Mouse (Mus musculus) cortical plate, adult 2 months (tissue): ENCODE results near the gene Szrd1. TPM values are rescaled to one million over a fixed set of nuclear protein-coding genes. Genes with fewer than 3 reads are reported as not detected.

Source experiments
- H3K27ac ChIP-seq: fragments of 200-500 bp; 2 replicates; pipeline ENCODE4 v1.5.1; 2012; ENCODE audit warnings: low read length, control low read depth, inconsistent platforms; ENCODE audit not compliant: insufficient read depth
- H3K4me1 ChIP-seq: fragments of 200-500 bp; 2 replicates; pipeline ENCODE4 v1.6.1; 2011; ENCODE audit warnings: low read length; ENCODE audit not compliant: control insufficient read depth, insufficient read depth
- H3K4me3 ChIP-seq: fragments of 200-500 bp; 2 replicates; pipeline ENCODE4 v1.5.1; 2011; ENCODE audit warnings: mild to moderate bottlenecking, low read length, control low read depth; ENCODE audit not compliant: insufficient read depth
- CTCF ChIP-seq: fragments of 200-500 bp; IDR thresholded peaks from 2 replicates; pipeline ENCODE4 v1.5.1; 2011; ENCODE audit warnings: mild to moderate bottlenecking, control low read depth, low read length; ENCODE audit not compliant: insufficient read depth; ENCODE audit errors: extremely low read depth
- POLR2A ChIP-seq: fragments of 200-500 bp; IDR thresholded peaks from 2 replicates; pipeline ENCODE4 v1.6.1; 2011; ENCODE audit warnings: mild to moderate bottlenecking, low read length, control low read depth; ENCODE audit not compliant: insufficient read depth; ENCODE audit errors: extremely low read depth
- polyA plus RNA-seq: library from polyadenylated mRNA; depleted of rRNA; stranded (reverse); fragments of >200 nt; gene quantifications from 2 replicates; pipeline ENCODE4 v1.2.3, GENCODE M21; 2012

The Szrd1 gene
- polyA plus RNA-seq, 1 experiment: 19.4 TPM

DNA sequence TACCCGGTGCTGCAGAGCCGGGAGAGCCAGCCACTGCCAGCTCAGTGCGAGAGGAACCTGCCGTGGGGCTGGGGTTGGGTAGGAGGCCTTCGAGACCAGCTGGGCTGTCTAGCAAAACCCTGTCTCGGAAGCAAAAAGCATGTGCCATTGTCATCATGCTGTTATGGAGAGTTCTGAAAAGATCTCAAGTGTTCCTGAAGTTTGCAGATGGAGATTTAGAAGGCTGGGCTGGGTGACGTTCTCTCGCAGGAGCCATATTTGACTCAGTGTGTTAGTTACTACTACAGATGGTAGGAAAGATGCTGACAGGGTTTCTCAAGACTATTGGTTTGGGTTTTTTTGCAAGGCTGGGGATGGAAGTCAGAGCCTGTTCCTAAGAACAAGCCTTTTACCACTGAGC is 32.5 kb upstream of the Szrd1 start:
- no peak overlapping the region for H3K27ac ChIP-seq
- H3K4me1 ChIP-seq: peaks cover 13% of the 10 kb centered on the region
- no peak overlapping the region for H3K4me3 ChIP-seq
- TF ChIP-seq CTCF (no peak), POLR2A (no peak)

DNA sequence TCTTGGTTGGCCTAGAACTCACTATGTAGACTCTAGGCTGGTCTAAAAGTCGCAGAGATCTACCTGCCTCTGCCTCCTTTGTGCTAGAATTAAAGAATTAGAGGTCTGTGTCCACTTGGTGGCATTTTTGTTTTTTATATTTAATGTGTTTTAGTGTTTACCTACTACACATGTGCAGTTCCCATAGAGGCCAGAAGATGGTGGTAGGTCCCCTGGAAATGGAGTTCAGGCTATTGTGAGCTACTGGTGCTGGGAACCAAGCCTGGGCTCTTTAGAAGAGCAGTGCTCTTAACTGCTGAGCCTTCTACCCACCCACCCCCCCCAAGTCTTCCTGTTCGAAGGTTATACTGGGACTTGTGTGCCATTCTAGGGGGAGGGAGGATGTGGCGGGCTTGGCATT is 27.6 kb upstream of the Szrd1 start:
- no peak overlapping the region for H3K27ac ChIP-seq

DNA sequence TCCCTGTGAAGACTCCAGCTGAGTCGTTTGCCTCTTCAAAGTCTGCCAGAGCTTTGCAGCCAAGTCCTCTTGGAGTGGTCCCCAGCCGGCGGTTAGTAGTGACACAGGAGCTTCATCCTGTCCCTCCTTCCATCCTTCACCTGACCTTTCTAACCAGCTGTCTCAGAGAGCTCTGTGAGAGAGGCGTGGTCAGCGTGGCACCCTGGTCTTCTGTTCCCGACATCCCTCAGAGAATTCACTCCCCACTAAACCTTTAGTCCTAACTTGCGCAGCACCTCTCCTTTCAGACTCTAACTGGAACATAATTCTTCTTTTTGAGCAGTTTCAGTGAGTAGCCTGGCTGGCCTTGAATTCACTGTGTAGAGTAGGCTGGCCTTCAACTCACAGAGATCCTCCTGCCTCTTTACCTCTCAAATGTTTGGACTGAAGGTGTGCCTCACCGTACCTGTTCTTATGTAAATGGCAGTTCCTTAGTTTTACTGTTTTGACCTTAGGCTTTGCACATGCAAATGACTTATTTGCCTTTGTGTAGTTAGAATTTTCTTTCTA is 26.2 kb upstream of the Szrd1 start:
- TF ChIP-seq CTCF (no peak), POLR2A (no peak)
- no peak overlapping the region for H3K27ac ChIP-seq
- H3K4me3 ChIP-seq: no peak overlapping the region
- H3K4me1 ChIP-seq: no peaks in the 10 kb centered on the region

More for the DNA sequence above, 27.6 kb upstream of the Szrd1 start:
- Histone ChIP-seq H3K4me1 (no peaks in the 10 kb centered on the region), H3K4me3 (no peak overlapping the region)
- no peak for TF ChIP-seq POLR2A

DNA sequence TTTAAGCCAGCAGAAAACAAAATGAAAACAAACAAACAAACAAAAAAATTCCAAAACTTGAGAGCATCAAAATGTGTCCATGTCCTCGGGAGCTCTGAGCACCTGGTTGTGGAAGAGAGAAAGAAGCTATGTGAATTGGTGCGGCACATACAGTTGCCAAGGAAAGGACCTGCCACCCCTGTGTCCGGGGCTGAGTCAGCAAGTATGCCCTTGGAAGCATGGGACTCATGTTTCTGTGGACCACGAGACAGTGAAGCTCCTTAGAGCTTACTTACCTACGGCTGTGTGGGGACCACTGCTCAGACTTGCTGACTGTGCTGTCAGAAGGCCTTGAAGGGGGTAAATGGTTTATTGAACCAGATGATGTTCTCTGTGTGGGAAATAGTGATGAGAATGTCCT is 24.2 kb upstream of the Szrd1 start:
- no peak for TF ChIP-seq CTCF
- no peak for TF ChIP-seq POLR2A
- Histone ChIP-seq H3K4me3 (no peak overlapping the region), H3K4me1 (no peaks in the 10 kb centered on the region), H3K27ac (no peak overlapping the region)

DNA sequence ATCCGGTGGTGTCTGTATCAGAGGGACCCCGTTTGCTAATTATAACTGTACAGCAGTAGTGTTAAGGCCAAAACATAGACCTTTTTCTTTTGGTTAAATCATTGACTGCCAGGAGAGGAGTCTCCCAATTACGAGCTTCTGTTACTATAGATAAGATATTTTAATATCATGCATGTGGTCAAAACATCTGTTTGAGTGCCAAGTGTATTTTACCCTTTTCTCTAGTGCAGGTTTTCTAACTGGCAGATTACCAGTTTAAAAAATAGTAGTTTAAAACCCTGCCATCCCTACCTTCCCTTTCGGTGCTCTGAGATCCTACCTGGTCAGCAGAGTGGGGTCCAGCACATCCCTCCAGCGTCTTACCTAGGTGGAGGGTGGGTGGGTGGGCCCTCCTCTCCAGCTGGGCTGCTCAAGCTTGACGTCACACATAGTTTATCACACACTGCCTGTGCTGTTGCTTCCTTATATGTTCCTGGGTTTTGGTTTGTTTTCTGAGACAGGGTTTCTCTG is 22.2 kb upstream of the Szrd1 start:
- Histone ChIP-seq H3K27ac (no peak overlapping the region), H3K4me1 (peaks cover 4% of the 10 kb centered on the region; the same call in 1 of the 2 replicates), H3K4me3 (no peak overlapping the region)
- TF ChIP-seq POLR2A (no peak), CTCF (no peak)

DNA sequence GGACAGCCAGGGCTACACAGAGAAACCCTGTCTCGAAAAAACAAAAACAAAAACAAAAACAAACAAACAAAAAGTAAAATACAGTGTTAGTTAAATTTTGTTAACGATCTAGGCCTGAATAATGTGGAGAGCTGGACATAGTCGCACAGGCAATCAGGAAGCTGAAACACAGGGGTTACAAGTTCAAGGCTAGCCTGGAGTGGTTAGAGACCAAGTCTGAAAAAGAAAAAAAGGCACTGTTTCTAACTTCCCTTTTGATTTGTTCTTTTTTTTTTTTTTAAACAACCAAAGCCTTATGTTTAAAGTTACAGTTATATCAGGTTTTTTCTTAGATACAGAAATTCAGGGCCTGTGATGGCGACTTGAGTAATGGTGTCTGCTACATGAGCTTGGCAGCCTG is 20.6 kb upstream of the Szrd1 start:
- TF ChIP-seq CTCF (no peak), POLR2A (no peak)
- no peak overlapping the region for H3K4me3 ChIP-seq
- H3K27ac ChIP-seq: no peak overlapping the region
- H3K4me1 ChIP-seq: peaks cover 7% of the 10 kb centered on the region; the same call in 1 of the 2 replicates

DNA sequence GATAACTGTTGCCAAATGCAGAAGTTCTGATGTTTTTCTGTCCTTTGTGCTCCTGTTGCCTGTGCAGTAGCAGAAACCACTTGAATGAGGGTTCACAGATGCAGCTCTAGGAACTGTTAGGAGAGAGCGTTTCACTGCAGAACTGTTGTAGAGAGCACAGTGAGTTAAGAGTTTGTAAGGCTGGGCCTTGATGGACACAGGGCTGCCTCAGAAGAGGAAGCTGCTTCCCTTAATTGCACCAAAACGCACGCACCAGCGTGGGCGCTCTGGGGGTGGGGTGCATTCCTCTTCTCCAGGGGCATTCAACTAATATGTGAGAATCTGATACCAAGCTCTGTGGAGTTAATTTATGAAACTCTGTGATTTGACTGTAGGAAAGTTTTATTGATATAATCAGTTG is 20.1 kb upstream of the Szrd1 start:
- Histone ChIP-seq H3K27ac (no peak overlapping the region), H3K4me1 (peaks cover 7% of the 10 kb centered on the region; the same call in 1 of the 2 replicates), H3K4me3 (no peak overlapping the region)
- TF ChIP-seq CTCF: no peak
- no peak for TF ChIP-seq POLR2A

DNA sequence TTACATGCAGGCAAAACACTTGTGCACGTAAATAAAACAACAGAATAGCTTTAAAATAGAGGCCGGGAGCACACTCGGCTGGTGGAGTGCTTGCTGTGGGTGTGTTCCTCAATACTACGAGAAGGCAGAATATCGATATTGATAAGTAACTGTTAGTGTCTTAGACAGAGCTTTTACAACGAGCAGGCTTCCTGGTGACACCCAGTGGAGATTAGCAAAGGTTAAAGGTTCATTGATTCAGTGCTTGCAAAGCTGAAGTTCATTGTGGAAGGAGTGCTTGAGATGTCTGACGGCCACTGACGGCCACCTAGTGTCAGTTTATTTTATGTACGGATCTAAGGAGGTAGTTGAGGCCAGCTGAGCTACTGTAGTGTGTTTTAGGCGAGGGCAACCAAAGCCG is 19.5 kb upstream of the Szrd1 start:
- H3K4me3 ChIP-seq: no peak overlapping the region
- H3K27ac ChIP-seq: no peak overlapping the region
- TF ChIP-seq CTCF (no peak), POLR2A (no peak)
- H3K4me1 ChIP-seq: peaks cover 7% of the 10 kb centered on the region; the same call in 1 of the 2 replicates

DNA sequence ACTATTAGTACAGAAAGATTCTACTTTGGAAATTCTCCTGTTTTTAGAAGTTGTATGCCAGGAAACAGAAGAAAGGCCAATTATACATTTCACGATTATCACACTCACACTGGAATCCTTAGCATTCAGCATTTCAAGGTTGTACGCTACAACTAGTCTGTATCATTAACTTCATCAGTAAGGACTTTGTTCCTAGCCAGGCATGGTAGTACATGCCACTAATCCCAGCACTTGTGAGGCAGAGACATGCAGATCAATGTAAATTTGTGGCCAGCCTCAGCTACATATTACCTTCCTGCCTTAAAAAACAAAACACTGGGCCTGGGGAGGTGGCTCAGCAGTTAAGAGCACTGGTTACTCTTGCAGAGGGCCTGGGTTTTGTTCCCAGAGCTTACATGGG is 19.0 kb upstream of the Szrd1 start:
- H3K4me1 ChIP-seq: peaks cover 7% of the 10 kb centered on the region; the same call in 1 of the 2 replicates
- H3K4me3 ChIP-seq: no peak overlapping the region
- TF ChIP-seq POLR2A: no peak
- no peak for TF ChIP-seq CTCF
- no peak overlapping the region for H3K27ac ChIP-seq

DNA sequence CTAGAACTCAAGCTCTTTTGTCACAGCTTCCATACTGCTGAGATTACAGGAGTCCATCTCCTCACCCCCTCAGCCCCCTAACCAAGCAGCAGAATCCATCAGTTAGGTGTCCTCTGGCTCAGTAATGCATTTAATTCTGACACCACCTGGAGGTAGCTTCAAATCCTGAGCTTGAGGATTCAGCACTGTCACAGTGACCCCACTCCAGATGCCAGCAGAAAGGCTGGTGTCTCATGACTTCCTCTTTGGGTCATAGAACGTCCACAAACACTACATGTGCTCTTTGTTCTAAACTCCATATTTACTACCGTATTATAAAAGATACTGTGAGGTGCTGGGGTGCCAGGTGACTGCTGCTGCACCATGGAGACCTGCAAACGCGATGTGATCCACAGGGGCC is 17.9 kb upstream of the Szrd1 start:
- Histone ChIP-seq H3K4me1 (peaks cover 9% of the 10 kb centered on the region), H3K27ac (no peak overlapping the region), H3K4me3 (no peak overlapping the region)
- TF ChIP-seq CTCF (no peak), POLR2A (no peak)

DNA sequence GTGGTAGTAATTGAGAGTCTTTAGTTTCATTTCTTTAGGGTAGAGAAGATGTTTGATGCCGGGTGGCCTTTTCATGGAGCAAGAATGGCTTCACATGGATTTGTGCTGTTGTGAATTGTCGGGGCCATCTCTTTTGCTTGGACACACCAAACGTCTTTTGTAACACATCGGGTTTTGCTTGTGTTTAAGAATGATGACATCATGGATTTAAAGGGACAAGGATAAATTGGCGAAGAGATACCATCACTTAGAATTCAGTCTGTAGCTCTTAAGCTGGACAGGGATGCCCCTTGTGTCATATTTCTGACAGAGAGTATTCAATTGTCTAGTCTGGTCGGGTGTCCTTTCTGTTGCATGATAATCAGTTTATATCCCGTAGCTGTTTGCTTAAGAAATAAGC is 9.5 kb upstream of the Szrd1 start:
- H3K4me3 ChIP-seq: peak overlapping the region; percentile 82
- H3K27ac ChIP-seq: no peak overlapping the region
- TF ChIP-seq CTCF (no peak), POLR2A (no peak)
- H3K4me1 ChIP-seq: peaks cover 4% of the 10 kb centered on the region
